24 mouse cellular contexts compared by ENCODE assay signal in the genomic region with DNA sequence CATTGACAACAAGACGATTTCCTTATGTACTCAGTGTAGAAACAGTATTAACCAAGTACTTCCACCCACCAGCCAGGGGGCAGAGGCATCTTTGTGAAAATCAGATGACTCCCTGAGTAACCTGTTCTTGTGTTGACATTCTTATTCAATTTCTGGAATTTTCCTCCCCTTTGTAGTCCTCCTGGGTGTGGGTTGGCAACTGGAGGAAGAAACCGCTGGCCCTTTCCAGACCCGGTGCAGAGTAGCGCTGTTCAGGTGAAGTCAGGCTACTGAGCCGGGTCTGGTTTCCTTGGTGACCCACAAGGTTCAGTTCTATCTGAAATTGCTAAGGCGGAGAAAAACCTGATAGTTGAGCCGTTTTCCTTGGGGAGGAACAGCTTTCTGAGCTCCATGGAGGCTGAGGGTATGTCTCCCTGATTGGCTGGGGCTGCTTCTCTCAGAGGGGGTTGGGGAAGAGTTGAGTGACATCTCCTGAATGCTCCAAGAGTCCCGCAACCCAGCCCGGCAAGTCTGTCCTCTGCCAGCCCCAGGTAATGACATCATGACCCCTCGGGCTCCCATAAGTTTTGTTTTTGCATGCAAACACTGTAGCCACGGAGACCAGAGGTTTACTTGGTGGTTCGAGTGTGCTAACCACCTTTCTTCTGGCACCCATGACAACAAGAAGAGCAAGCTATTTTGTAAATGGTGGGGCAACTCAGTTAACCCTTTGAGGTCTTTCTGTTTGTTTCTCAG. TPM values are rescaled to one million over a fixed set of nuclear protein-coding genes. Genes with fewer than 3 reads are reported as not detected.
DNase-seq lines count a peak whose midpoint lies in the region; ATAC-seq and TF ChIP-seq lines count a peak whose summit lies in the region.
"Had no signal": no experiment of that assay in that cellular context is flagged by ENCODE, and none has a peak within 500 bp of the region (broad histone marks: within the 10 kb centered on the region; RNA-seq: fewer than 3 reads in every experiment).

No protein-coding gene starts in this region.

- no peak overlapping the region for H3K4me2 ChIP-seq in embryonic facial prominence, embryonic 14.5 days (ENCODE audit: low read depth, low read length)
- H3K4me2 ChIP-seq in lung, embryonic 16.5 days (ENCODE audit: low read depth, low read length) = no peak overlapping the region; the same call in 1 of the 2 replicates
- H3K4me2 ChIP-seq in stomach, postnatal 0 days (replicated peaks; ENCODE audit: low read depth) = no peak overlapping the region
- H3K4me2 ChIP-seq: forebrain, embryonic 12.5 days; hindbrain, embryonic 12.5 days; midbrain, embryonic 13.5 days; neural tube, embryonic 15.5 days had no signal

- H3K4me1 ChIP-seq in embryonic facial prominence, embryonic 14.5 days (ENCODE audit: control insufficient read depth, insufficient read depth, low read length) = no peaks in the 10 kb centered on the region
- H3K4me1 ChIP-seq in embryonic facial prominence, embryonic 10.5 days = peaks cover 34% of the 10 kb centered on the region
- no peaks in the 10 kb centered on the region for H3K4me1 ChIP-seq in lung, embryonic 16.5 days (replicated peaks; ENCODE audit: control insufficient read depth, insufficient read depth, low read length)
- H3K4me1 ChIP-seq in stomach, postnatal 0 days (replicated peaks; ENCODE audit: control insufficient read depth, insufficient read depth) = no peaks in the 10 kb centered on the region
- H3K4me1 ChIP-seq: neural tube, embryonic 15.5 days had no signal

- WGBS in embryonic facial prominence, embryonic 14.5 days = 50% methylated on average over 12 of the region's 12 CpGs
- 67% methylated on average over 12 of the region's 12 CpGs for WGBS in embryonic facial prominence, embryonic 10.5 days
- WGBS in lung, embryonic 16.5 days = 44% methylated on average over 12 of the region's 12 CpGs
- 50% methylated on average over 12 of the region's 12 CpGs for WGBS in stomach, postnatal 0 days

- TF ChIP-seq CTCF in stomach, postnatal 0 days (IDR thresholded peaks at IDR 0.05; ENCODE audit: low read depth) = no peak
- no peak for TF ChIP-seq CTCF in gastrocnemius, adult 2 months (IDR thresholded peaks at IDR 0.05)

- intact Hi-C loops in gastrocnemius, adult 2 months (cut with DNase I) = no loop called here

- peak; percentile 56; the same call in 1 of the 2 replicates for ATAC-seq in embryonic facial prominence, embryonic 14.5 days (ENCODE audit: low read depth)
- peak; percentile 51; the same call in 1 of the 2 replicates for ATAC-seq in lung, embryonic 16.5 days (ENCODE audit: low read depth)
- ATAC-seq in stomach, postnatal 0 days (ENCODE audit: low FRiP score, low TSS enrichment) = peak; percentile 56; the same call in 1 of the 2 replicates
- ATAC-seq: midbrain, embryonic 13.5 days had no signal

- no peak overlapping the region for H3K27ac ChIP-seq in embryonic facial prominence, embryonic 14.5 days (replicated peaks; ENCODE audit: low read depth, low read length)
- no peak overlapping the region for H3K27ac ChIP-seq in embryonic facial prominence, embryonic 10.5 days (replicated peaks)
- no peak overlapping the region for H3K27ac ChIP-seq in lung, embryonic 16.5 days (ENCODE audit: low read length)
- no peak overlapping the region for H3K27ac ChIP-seq in stomach, postnatal 0 days (replicated peaks)
- no peak overlapping the region for H3K27ac ChIP-seq in gastrocnemius, adult 2 months
- H3K27ac ChIP-seq: forebrain, embryonic 12.5 days; hindbrain, embryonic 12.5 days; layer of hippocampus, adult 2 months; liver, embryonic 14.5 days; midbrain, embryonic 13.5 days; neural tube, embryonic 15.5 days had no signal

- H3K9ac ChIP-seq in embryonic facial prominence, embryonic 14.5 days (ENCODE audit: low read depth, low read length) = no peak overlapping the region
- H3K9ac ChIP-seq in lung, embryonic 16.5 days (ENCODE audit: low read length) = no peak overlapping the region
- no peak overlapping the region for H3K9ac ChIP-seq in stomach, postnatal 0 days (ENCODE audit: low read length)
- H3K9ac ChIP-seq: forebrain, embryonic 12.5 days; hindbrain, embryonic 12.5 days; liver, embryonic 14.5 days; midbrain, embryonic 13.5 days; neural tube, embryonic 15.5 days had no signal

- H3K27me3 ChIP-seq in embryonic facial prominence, embryonic 14.5 days (replicated peaks; ENCODE audit: control insufficient read depth, insufficient read depth, low read length) = no peaks in the 10 kb centered on the region
- no peaks in the 10 kb centered on the region for H3K27me3 ChIP-seq in embryonic facial prominence, embryonic 10.5 days (replicated peaks; ENCODE audit: low read depth, poor library complexity, severe bottlenecking)
- no peaks in the 10 kb centered on the region for H3K27me3 ChIP-seq in lung, embryonic 16.5 days (ENCODE audit: control insufficient read depth, insufficient read depth, low read depth, low read length)
- no peaks in the 10 kb centered on the region for H3K27me3 ChIP-seq in stomach, postnatal 0 days (ENCODE audit: control insufficient read depth, insufficient read depth, low read length)
- H3K27me3 ChIP-seq: forebrain, embryonic 12.5 days; hindbrain, embryonic 12.5 days; midbrain, embryonic 13.5 days; neural tube, embryonic 15.5 days had no signal

- no peaks in the 10 kb centered on the region for H3K9me3 ChIP-seq in embryonic facial prominence, embryonic 14.5 days (ENCODE audit: control insufficient read depth, low read length)
- H3K9me3 ChIP-seq in embryonic facial prominence, embryonic 10.5 days = no peaks in the 10 kb centered on the region
- no peaks in the 10 kb centered on the region for H3K9me3 ChIP-seq in lung, embryonic 16.5 days (ENCODE audit: control insufficient read depth, low read length)
- H3K9me3 ChIP-seq in stomach, postnatal 0 days (ENCODE audit: control insufficient read depth, low read length) = no peaks in the 10 kb centered on the region
- H3K9me3 ChIP-seq: forebrain, embryonic 12.5 days; hindbrain, embryonic 12.5 days; midbrain, embryonic 13.5 days; neural tube, embryonic 15.5 days had no signal

- no peak overlapping the region for H3K4me3 ChIP-seq in embryonic facial prominence, embryonic 14.5 days (ENCODE audit: low read depth, low read length)
- no peak overlapping the region for H3K4me3 ChIP-seq in embryonic facial prominence, embryonic 10.5 days
- H3K4me3 ChIP-seq in lung, embryonic 16.5 days (ENCODE audit: low read length) = no peak overlapping the region
- H3K4me3 ChIP-seq in stomach, postnatal 0 days (ENCODE audit: low read depth, low read length) = no peak overlapping the region
- H3K4me3 ChIP-seq in gastrocnemius, adult 2 months = no peak overlapping the region
- H3K4me3 ChIP-seq: forebrain, embryonic 12.5 days; hindbrain, embryonic 12.5 days; layer of hippocampus, adult 2 months; midbrain, embryonic 13.5 days; neural tube, embryonic 15.5 days had no signal

- DNase-seq in embryonic facial prominence, embryonic 14.5 days (ENCODE audit: low spot score) = peak; percentile 31
- no peak for DNase-seq in embryonic facial prominence, embryonic 10.5 days (ENCODE audit: low spot score)
- DNase-seq in WW6 (ENCODE audit: low read depth, low spot score) = peak; percentile 26
- DNase-seq in stomach, postnatal 0 days (ENCODE audit: low spot score) = peak; percentile 28
- DNase-seq in urinary bladder, postnatal 36 days (ENCODE audit: low spot score in 2 of 2) = no peak
- DNase-seq in cerebellum, adult 9-10 months = no peak
- no peak for DNase-seq in gastrocnemius, adult 2 months
- DNase-seq: adrenal gland, adult 8-10 months; cerebellum, postnatal 25 days; gastrocnemius, postnatal 36 days; heart, postnatal 14 days; kidney, adult 2 months; kidney, postnatal 10 days; layer of hippocampus, postnatal 36 days; spleen, adult 18-20 months; thymus, postnatal 36 days had no signal

- no peaks in the 10 kb centered on the region for H3K36me3 ChIP-seq in embryonic facial prominence, embryonic 14.5 days (ENCODE audit: control insufficient read depth, insufficient read depth, low read length)
- no peaks in the 10 kb centered on the region for H3K36me3 ChIP-seq in embryonic facial prominence, embryonic 10.5 days (replicated peaks)
- H3K36me3 ChIP-seq in lung, embryonic 16.5 days (ENCODE audit: control insufficient read depth, insufficient read depth, low read length) = no peaks in the 10 kb centered on the region
- H3K36me3 ChIP-seq in stomach, postnatal 0 days (ENCODE audit: control insufficient read depth, insufficient read depth, low read length) = no peaks in the 10 kb centered on the region
- H3K36me3 ChIP-seq: forebrain, embryonic 12.5 days; hindbrain, embryonic 12.5 days; midbrain, embryonic 13.5 days; neural tube, embryonic 15.5 days had no signal

- no peak for TF ChIP-seq EP300 in stomach, postnatal 0 days (optimal IDR thresholded peaks at IDR 0.05)

RNA-seq across cellular contexts. Expression of gene March10, which starts 6.8 kb away (rescaled TPM):
- polyA plus RNA-seq in embryonic facial prominence, embryonic 14.5 days (2014; fragmentation: Nextera tagmentation; extraction: Ambion mirVana) = 0.13 and 0.36 TPM in 2 replicates
- polyA plus RNA-seq in embryonic facial prominence, embryonic 10.5 days (2016; fragmentation: Nextera tagmentation; extraction: Ambion mirVana) = 0.06 and 0.16 TPM in 2 replicates
- polyA plus RNA-seq in lung, embryonic 16.5 days (2015; fragmentation: Nextera tagmentation; extraction: Ambion mirVana) = 0.38 TPM in 1 of 2 replicates, not detected in the other
- not detected in 2 replicates for polyA plus RNA-seq in stomach, postnatal 0 days (2015; fragmentation: Nextera tagmentation; extraction: Ambion mirVana)
- total RNA-seq in gastrocnemius, adult 2 months (2021) = not detected
- total RNA-seq: adrenal gland, adult 8-10 months; gastrocnemius, postnatal 36 days; heart, postnatal 14 days; megakaryocyte, adult 5-6 weeks had no signal
- polyA plus RNA-seq: forebrain, embryonic 12.5 days; liver, embryonic 14.5 days had no signal

Comparison
In these comparisons a context has a peak if more than half of its experiments do, and no peak if none do; other contexts are left out.
1. DNase-seq: peak in embryonic facial prominence, embryonic 14.5 days (single experiment), WW6 (single experiment) and stomach, postnatal 0 days (single experiment); none in embryonic facial prominence, embryonic 10.5 days (single experiment), urinary bladder, postnatal 36 days (0 of 2), cerebellum, adult 9-10 months (single experiment) and gastrocnemius, adult 2 months (single experiment).
2. Peak in every context shown above with its lines, with median percentiles within 50 percentile points of each other: ATAC-seq.